Mouse (Mus musculus) hindbrain, embryonic 16.5 days (tissue): ENCODE results near the gene Prdm12. TPM values are rescaled to one million over a fixed set of nuclear protein-coding genes. Genes with fewer than 3 reads are reported as not detected.
A peak's percentile ranks its signal among the peaks of the same experiment; 100 is the strongest.

Experiments used
- ATAC-seq: fragments of 200-750 bp; cut with Nextera tagmentation; 2 replicates; pipeline ENCODE4 v1.8.0; 2017; ENCODE audit warnings: moderate TSS enrichment, moderate library complexity
- H3K27ac ChIP-seq: fragments of 300-500 bp; sonication (generic); 2 replicates; pipeline ENCODE4 v1.5.1; 2014; ENCODE audit warnings: low read depth, mild to moderate bottlenecking, control low read depth, low read length, moderate library complexity
- H3K27me3 ChIP-seq: fragments of 300-500 bp; sonication (generic); replicated peaks from 2 replicates; pipeline ENCODE4 v1.6.1; 2014; ENCODE audit warnings: low read length; ENCODE audit not compliant: control insufficient read depth, insufficient read depth
- H3K36me3 ChIP-seq: fragments of 300-500 bp; sonication (generic); 2 replicates; pipeline ENCODE4 v1.6.1; 2014; ENCODE audit warnings: mild to moderate bottlenecking, low read length, moderate library complexity, mixed read lengths; ENCODE audit not compliant: control insufficient read depth, insufficient read depth
- H3K4me1 ChIP-seq: fragments of 300-500 bp; sonication (generic); 2 replicates; pipeline ENCODE4 v1.6.1; 2014; ENCODE audit warnings: low read depth, low read length; ENCODE audit not compliant: control insufficient read depth, insufficient read depth
- H3K4me2 ChIP-seq: fragments of 300-500 bp; sonication (generic); 2 replicates; pipeline ENCODE4 v1.6.1; 2014; ENCODE audit warnings: mild to moderate bottlenecking, low read length, control low read depth, moderate library complexity
- H3K4me3 ChIP-seq: fragments of 300-500 bp; sonication (generic); 2 replicates; pipeline ENCODE4 v1.5.1; 2014; ENCODE audit warnings: mild to moderate bottlenecking, low read length, control low read depth, moderate library complexity
- H3K9ac ChIP-seq: fragments of 300-500 bp; sonication (generic); 2 replicates; pipeline ENCODE4 v1.6.1; 2014; ENCODE audit warnings: low read depth, mild to moderate bottlenecking, control low read depth, low read length, moderate library complexity
- H3K9me3 ChIP-seq: fragments of 300-500 bp; sonication (generic); 2 replicates; pipeline ENCODE4 v1.6.1; 2014; ENCODE audit warnings: mild to moderate bottlenecking, low read length, moderate library complexity; ENCODE audit not compliant: control insufficient read depth
- WGBS: fragments of 180-500 bp; shearing (Covaris S2); extraction: QIAGEN DNeasy Blood & Tissue Kit; methylation state at CpG from one replicate; pipeline ENCODE4 v1.1.7; 2014; 5-methylcytosine and 5-hydroxymethylcytosine counted together
- polyA plus RNA-seq: library from polyadenylated mRNA; unstranded; fragments of >200 nt; fragmentation: Nextera tagmentation; extraction: Ambion mirVana; gene quantifications from 2 replicates; pipeline ENCODE4 v1.2.1, GENCODE M21; 2015

Gene Prdm12
- polyA plus RNA-seq, 1 experiment from 2014 or later = 0.20 TPM

DNA sequence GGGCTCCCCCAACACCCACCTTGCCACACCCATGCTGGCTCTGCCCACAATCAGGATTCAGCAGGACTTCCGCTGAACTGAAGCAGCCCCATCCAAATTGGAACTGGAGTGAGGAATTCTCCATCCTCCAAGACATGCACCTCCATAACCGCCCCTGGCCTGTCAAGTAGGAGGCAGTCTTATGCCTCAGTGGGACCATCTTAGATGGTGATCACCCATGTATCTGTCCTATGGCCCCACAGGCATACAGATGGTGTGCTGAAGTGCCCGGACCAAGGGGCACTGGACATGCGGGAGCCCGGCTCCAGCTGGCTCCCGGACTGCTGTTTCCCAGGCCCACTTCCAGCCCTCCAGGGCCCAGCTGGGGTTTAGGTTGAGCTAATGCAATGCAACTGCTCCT is 20.6 kb upstream of the Prdm12 start:
- no peak for ATAC-seq

DNA sequence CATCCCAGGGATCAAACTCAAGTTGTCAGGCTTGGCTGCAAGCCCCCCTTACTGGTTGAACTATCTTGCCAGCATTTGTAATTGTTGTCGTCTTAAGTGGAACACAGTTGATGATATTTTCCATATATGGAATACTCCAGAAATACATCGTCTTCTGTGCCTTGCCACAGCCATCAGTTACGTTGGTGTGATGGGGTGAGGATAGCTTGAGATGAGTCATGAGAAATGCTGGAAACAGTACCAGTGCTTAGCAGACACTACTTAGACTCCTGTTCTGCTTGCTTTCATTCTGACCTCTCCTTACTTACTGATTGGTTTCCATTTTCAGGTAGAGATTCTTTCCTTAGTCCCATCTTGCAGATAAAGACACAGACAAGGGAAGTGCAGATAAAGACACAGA is 6.3 kb upstream of the Prdm12 start:
- no peaks in the 10 kb centered on the region for H3K9me3 ChIP-seq
- H3K27ac ChIP-seq = no peak overlapping the region
- H3K4me1 ChIP-seq = peaks cover 28% of the 10 kb centered on the region
- 68% methylated on average over 3 of the region's 3 CpGs for WGBS
- H3K9ac ChIP-seq = no peak overlapping the region
- H3K27me3 ChIP-seq = peaks cover 64% of the 10 kb centered on the region
- H3K4me2 ChIP-seq = no peak overlapping the region
- H3K4me3 ChIP-seq = no peak overlapping the region
- H3K36me3 ChIP-seq = no peaks in the 10 kb centered on the region
- ATAC-seq = no peak

More for the DNA sequence above, 20.6 kb upstream of the Prdm12 start:
- H3K9me3 ChIP-seq = no peaks in the 10 kb centered on the region
- no peak overlapping the region for H3K4me3 ChIP-seq
- 80% methylated on average over 6 of the region's 6 CpGs for WGBS
- peaks cover 17% of the 10 kb centered on the region for H3K36me3 ChIP-seq
- no peaks in the 10 kb centered on the region; the same call in 1 of the 2 replicates for H3K27me3 ChIP-seq
- no peak overlapping the region for H3K4me2 ChIP-seq
- no peak overlapping the region for H3K27ac ChIP-seq
- no peak overlapping the region for H3K9ac ChIP-seq
- H3K4me1 ChIP-seq = no peaks in the 10 kb centered on the region

DNA sequence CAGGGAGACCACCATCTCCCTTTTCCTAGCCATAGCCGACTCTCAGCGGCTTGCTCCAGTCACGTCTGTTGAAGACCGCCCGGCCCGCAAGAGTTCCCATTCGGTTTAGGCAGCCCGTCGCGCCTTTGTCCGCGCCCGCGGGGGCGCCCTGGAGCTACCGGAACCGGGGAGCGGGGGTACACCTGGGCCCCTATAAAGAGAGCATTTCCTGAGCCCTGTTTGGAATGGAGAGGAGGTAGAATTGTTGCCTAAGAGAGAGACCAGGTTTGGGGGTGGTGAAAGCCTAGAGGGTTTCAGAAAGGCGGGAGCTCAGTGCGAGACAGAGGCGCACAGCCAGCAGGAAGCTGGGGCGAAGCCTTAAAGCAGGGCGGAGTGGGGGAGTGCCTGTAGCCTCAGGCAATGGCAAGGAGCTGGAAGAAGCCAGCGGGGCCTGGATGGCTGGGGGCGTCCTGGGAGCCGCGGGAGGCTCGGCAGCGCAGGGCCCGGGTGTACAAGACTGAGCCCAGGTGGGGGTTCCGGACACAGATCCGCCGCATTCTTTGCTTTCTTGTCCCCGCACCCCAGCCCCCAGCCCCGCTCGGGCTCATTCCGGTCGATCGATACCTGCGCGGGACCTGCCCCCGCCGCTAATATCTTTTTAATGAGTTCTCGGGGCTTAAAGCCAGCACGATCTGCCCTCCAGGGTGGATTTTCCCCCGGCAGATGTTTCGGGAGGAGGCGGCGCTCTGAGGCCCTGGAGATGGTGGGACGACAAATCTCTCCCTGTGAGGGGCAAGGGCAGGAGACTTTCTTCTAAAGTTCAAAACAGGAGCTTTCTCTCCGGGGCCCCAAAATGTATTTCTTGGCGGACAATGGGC is 4.3 kb upstream of the Prdm12 start:
- H3K27me3 ChIP-seq = peaks cover 78% of the 10 kb centered on the region
- H3K9me3 ChIP-seq = no peaks in the 10 kb centered on the region
- H3K4me3 ChIP-seq = peak overlapping the region; percentile 25
- WGBS = under 1% methylated on average over 49 of the region's 52 CpGs
- peaks cover 32% of the 10 kb centered on the region for H3K4me1 ChIP-seq
- no peak overlapping the region for H3K9ac ChIP-seq
- no peak overlapping the region for H3K27ac ChIP-seq
- no peaks in the 10 kb centered on the region for H3K36me3 ChIP-seq
- H3K4me2 ChIP-seq = peak overlapping the region; percentile 49
- ATAC-seq = no peak

DNA sequence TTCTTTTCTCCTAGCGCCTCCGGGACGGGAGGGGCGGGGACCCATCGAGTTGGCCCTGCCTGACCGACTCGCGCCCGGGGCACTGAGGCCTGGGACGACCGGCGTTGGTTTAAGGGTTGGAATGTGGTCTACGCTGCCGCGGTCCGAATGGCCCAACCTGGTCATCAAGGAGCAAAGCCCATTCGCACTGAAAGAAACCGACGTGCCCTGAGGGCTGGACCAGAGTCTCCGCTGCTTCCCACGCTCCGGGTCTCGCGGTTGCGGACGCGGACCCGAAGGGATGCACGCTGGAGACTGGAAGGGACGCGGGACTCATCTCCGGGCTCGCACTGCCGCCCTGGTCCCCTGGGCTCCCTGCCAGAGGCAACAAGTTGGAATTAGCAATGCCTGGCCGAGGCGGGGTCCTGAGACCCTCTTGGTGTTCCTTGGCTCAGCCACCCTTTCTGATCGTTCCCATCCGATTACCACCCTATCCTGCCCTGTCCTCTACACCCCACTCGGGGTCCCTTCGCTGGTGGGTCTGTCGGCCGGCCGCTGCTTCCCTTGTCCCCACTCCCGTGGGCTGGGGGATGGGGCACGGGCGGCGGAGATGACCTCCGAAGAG is 3.6 kb upstream of the Prdm12 start:
- 0% methylated on average over 42 of the region's 48 CpGs for WGBS
- H3K27ac ChIP-seq = no peak overlapping the region
- ATAC-seq = 0 out of 2 replicates have a peak, but pooled peaks have one; percentile 28
- H3K4me1 ChIP-seq = peaks cover 35% of the 10 kb centered on the region
- no peaks in the 10 kb centered on the region for H3K36me3 ChIP-seq
- peak overlapping the region; percentile 49 for H3K4me2 ChIP-seq
- H3K4me3 ChIP-seq = peak overlapping the region; percentile 25
- no peaks in the 10 kb centered on the region for H3K9me3 ChIP-seq
- no peak overlapping the region for H3K9ac ChIP-seq
- peaks cover 74% of the 10 kb centered on the region for H3K27me3 ChIP-seq

DNA sequence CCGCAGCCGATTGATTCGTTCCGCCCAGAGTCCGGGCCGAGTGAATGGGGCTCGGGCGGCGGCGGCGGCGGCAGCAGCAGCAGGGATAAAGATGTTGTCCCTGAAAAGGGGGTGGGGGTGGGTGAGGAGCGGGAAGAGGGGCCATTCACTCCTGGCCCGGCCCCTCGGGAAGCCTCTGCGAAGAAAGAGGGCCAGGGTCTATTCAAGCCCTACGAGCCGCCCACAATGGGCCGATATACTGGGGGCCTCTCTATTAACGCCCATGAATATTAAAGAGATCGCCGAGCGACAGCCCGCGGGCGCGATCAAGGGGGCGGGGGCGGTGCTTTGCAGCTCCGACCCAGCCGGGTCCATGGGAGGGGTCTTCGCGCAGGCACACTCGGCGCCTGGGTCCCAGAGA is 3.1 kb upstream of the Prdm12 start:
- H3K27ac ChIP-seq = no peak overlapping the region
- ATAC-seq = peak; percentile 68
- H3K9ac ChIP-seq = no peak overlapping the region

DNA sequence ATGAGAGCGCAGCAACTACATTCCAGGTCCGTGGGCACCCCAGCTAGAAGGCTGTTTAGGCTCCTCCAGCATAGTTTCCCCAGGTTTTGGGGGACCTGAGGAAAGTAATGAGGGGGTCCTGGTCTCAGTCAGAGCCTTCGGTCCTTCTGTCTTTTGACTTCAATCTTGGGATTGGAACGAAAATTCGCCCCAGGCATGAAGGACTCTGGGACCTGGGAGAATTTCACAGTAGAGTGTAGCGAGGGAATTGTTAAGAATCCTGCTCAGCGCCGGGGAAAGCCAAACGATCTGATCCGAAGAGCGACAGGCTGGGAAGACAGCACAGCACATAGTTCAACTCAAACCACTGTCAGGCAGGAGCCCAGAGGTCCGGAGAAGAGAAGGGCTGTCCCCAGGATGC is 2.5 kb upstream of the Prdm12 start:
- Histone ChIP-seq H3K9ac (no peak overlapping the region), H3K36me3 (no peaks in the 10 kb centered on the region), H3K9me3 (no peaks in the 10 kb centered on the region), H3K4me1 (peaks cover 36% of the 10 kb centered on the region), H3K27ac (no peak overlapping the region), H3K4me3 (peak overlapping the region; percentile 25), H3K27me3 (peaks cover 66% of the 10 kb centered on the region), H3K4me2 (peak overlapping the region; percentile 49)
- WGBS = under 1% methylated on average over 11 of the region's 12 CpGs
- no peak for ATAC-seq

More for the DNA sequence above, 3.1 kb upstream of the Prdm12 start:
- Histone ChIP-seq H3K4me2 (peak overlapping the region; percentile 49), H3K27me3 (peaks cover 70% of the 10 kb centered on the region), H3K9me3 (no peaks in the 10 kb centered on the region), H3K4me3 (peak overlapping the region; percentile 25), H3K4me1 (peaks cover 36% of the 10 kb centered on the region), H3K36me3 (no peaks in the 10 kb centered on the region)
- under 1% methylated on average over 34 of the region's 35 CpGs for WGBS

DNA sequence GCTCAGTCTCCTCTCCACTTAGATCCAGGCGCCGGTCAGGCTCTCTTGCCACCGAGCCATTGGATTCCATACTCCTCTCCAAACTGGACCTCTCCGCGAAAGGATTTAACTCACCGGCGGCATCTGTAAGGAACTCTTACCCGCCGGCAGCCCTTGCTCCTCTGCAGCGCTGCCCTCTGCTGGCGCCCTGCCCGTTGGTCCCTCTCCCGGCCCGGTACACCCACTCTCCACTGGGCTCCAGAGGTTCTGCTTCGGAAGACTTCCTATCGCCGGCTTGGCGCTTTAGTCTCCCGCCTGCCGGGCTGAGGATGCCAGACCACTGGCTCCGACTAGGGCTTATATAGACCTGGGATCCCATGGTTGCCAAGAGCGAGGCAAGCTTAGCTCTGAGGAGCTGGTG is 2.0 kb upstream of the Prdm12 start:
- Histone ChIP-seq H3K9ac (no peak overlapping the region), H3K4me3 (peak overlapping the region; percentile 11; the same call in 1 of the 2 replicates), H3K27ac (no peak overlapping the region), H3K9me3 (no peaks in the 10 kb centered on the region), H3K36me3 (no peaks in the 10 kb centered on the region), H3K4me2 (peak overlapping the region; percentile 14), H3K4me1 (peaks cover 36% of the 10 kb centered on the region), H3K27me3 (peaks cover 64% of the 10 kb centered on the region)
- under 1% methylated on average over 22 of the region's 22 CpGs for WGBS
- no peak for ATAC-seq

DNA sequence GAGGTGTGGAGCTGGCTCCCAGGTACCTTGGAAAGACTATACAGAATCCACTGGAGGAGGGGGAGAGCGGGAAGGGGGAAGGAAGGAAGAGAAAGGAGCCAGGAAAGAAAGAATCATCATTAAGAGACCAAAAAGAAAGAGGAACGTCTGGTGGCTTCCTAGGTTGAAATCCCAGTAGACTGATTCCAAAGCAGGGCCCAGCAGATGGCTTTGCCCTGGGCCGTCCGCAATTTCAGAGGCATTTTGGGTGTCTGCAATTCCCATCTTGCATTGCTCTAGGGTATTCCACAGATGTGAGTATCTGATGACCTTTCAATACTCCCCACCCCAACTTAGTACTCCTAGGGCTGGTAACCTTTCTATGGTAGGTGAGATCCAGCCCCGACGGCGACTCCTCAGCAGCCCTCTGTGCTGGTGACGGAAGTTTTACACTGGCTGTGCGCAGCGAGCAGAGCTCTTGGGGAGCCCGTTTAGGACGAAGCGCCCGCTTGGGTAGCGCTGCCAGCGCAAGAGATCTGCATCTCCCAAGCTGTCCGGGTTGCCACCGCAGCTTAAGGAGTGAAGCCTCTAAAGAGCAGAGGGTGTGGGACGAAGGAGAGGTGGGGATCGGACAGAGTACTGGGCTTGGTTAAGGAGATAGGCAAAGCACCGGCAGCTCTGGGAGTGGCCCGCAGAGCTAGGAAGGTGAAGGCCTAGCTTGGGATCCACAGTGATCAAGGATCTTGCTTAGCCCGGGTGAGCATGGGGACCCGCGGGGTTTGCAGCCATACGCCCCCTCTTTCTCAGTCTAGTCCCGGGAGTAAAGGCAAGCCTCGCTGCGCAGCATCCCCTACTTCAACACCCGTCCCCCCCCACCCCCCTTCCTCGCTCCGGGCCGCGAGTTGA is 1.0 kb upstream of the Prdm12 start:
- no peak for ATAC-seq
- Histone ChIP-seq H3K9ac (no peak overlapping the region), H3K27me3 (peaks cover 64% of the 10 kb centered on the region), H3K27ac (no peak overlapping the region), H3K9me3 (no peaks in the 10 kb centered on the region), H3K36me3 (no peaks in the 10 kb centered on the region), H3K4me3 (no peak overlapping the region), H3K4me1 (peaks cover 36% of the 10 kb centered on the region), H3K4me2 (no peak overlapping the region)
- under 1% methylated on average over 32 of the region's 34 CpGs for WGBS

DNA sequence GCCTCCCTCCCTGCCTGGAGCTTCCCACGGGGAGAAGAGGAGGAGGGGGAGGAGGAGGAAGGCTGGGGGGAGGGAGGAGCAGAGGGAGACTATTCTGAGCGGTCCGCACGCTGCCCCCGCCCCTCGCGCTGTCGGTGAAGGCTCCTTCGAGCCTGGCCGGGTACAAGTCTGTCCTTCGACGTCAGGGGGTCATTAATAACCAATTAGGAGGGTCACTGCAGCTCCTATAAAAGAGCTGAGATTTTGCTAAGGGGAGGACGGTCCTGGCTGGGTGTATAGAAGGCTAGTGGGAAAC is 424 bp upstream of the Prdm12 start:
- peaks cover 36% of the 10 kb centered on the region for H3K4me1 ChIP-seq
- no peaks in the 10 kb centered on the region for H3K36me3 ChIP-seq
- H3K4me2 ChIP-seq = no peak overlapping the region
- H3K4me3 ChIP-seq = no peak overlapping the region
- H3K9ac ChIP-seq = no peak overlapping the region
- no peak for ATAC-seq
- 1% methylated on average over 12 of the region's 13 CpGs for WGBS
- H3K27ac ChIP-seq = no peak overlapping the region
- H3K9me3 ChIP-seq = no peaks in the 10 kb centered on the region
- peaks cover 65% of the 10 kb centered on the region for H3K27me3 ChIP-seq
